Mouse (Mus musculus) central nervous system, embryonic 18 days (tissue): ENCODE measurements around the gene Gca. TPM values are rescaled to one million over a fixed set of nuclear protein-coding genes. Genes with fewer than 3 reads are reported as not detected.

Experiments
- polyA plus RNA-seq: library from polyadenylated mRNA; depleted of rRNA; stranded (reverse); fragments of >200 nt; gene quantifications from 2 replicates; pipeline ENCODE4 v1.2.3, GENCODE M21; 2012; rRNA removed

Gca gene
- 5.9 and 6.8 TPM in 2 replicates for polyA plus RNA-seq

GRCm38 (mm10) chr2:62664135-62664670 lies at the start of gene Gca:
Gene Gca, plus strand, starts transcription at chr2:62664285.

GRCm38 (mm10) chr2:62646014-62646645 lies 18.0 kb upstream of the Gca start, which contains the start of gene Ifih1:
Gene Ifih1, minus strand, starts transcription at chr2:62646255.

Other genes starting within 250 kb of the Gca start
- 1.4 and 1.6 TPM in 2 replicates for gene Gcg, start 180.6 kb upstream of the Gca start, polyA plus RNA-seq
- 1.2 and 4.9 TPM in 2 replicates for gene Fap, start 90.2 kb upstream of the Gca start, polyA plus RNA-seq
- gene Ifih1, start 18.0 kb upstream of the Gca start, polyA plus RNA-seq, result 0.87 and 1.0 TPM in 2 replicates